Mouse (Mus musculus): Measurements from ENCODE around the gene Hist1h3a. TPM values are rescaled to one million over a fixed set of nuclear protein-coding genes. Genes with fewer than 3 reads are reported as not detected.

Gene Hist1h3a
- total RNA-seq, 4 experiments from 2014 or later, result 1.8 to 10.0 (median 6.6) TPM

- DNase-seq (ENCODE audit: low spot score), result no peak
Measured at GRCm38 (mm10) chr13:23759251-23759771, 2.9 kb downstream of the Hist1h3a start.

GRCm38 (mm10) chr13:23757921-23758320, 4.3 kb downstream of the Hist1h3a start:
- DNase-seq (ENCODE audit: low spot score), result no peak

- DNase-seq (ENCODE audit: low spot score), result no peak
Measured at GRCm38 (mm10) chr13:23757211-23757773, 4.9 kb downstream of the Hist1h3a start.

GRCm38 (mm10) chr13:23756790-23757189, 5.4 kb downstream of the Hist1h3a start, which contains the start of gene Hist1h4b:
Gene Hist1h4b (plus strand): TSS chr13:23757013.
- peak; percentile 88 for DNase-seq (ENCODE audit: low spot score)

GRCm38 (mm10) chr13:23755000-23755399, 7.2 kb downstream of the Hist1h3a start:
- DNase-seq (ENCODE audit: low spot score), result no peak

GRCm38 (mm10) chr13:23753314-23754078, 8.7 kb downstream of the Hist1h3a start:
- DNase-seq (ENCODE audit: low spot score), result no peak

GRCm38 (mm10) chr13:23752742-23753172, 9.4 kb downstream of the Hist1h3a start:
- no peak for DNase-seq (ENCODE audit: low spot score)

GRCm38 (mm10) chr13:23752067-23752741, 10.0 kb downstream of the Hist1h3a start, which contains the start of gene Hist1h3b:
Gene Hist1h3b (plus strand): TSS chr13:23752267.
- peak; percentile 78 for DNase-seq (ENCODE audit: low spot score)

- no peak for DNase-seq (ENCODE audit: low spot score)
Measured at GRCm38 (mm10) chr13:23751478-23751956, 10.7 kb downstream of the Hist1h3a start.

- DNase-seq (ENCODE audit: low spot score), result peak; percentile 73
Measured at GRCm38 (mm10) chr13:23750839-23751477, 11.2 kb downstream of the Hist1h3a start, which contains the start of gene Hist1h2ab. Gene Hist1h2ab (plus strand): TSS chr13:23751126.

- DNase-seq (ENCODE audit: low spot score), result no peak
Measured at GRCm38 (mm10) chr13:23749563-23750121, 12.5 kb downstream of the Hist1h3a start.

- no peak for DNase-seq (ENCODE audit: low spot score)
Measured at GRCm38 (mm10) chr13:23747892-23748288, 14.3 kb downstream of the Hist1h3a start.

- no peak for DNase-seq (ENCODE audit: low spot score)
Measured at GRCm38 (mm10) chr13:23747081-23747891, 14.9 kb downstream of the Hist1h3a start.

GRCm38 (mm10) chr13:23746201-23747080, 15.7 kb downstream of the Hist1h3a start, which contains the start of gene Hist1h2bb:
Gene Hist1h2bb (plus strand): TSS chr13:23746734.
- peak; percentile 94 for DNase-seq (ENCODE audit: low spot score)

GRCm38 (mm10) chr13:23745381-23746161, 16.6 kb downstream of the Hist1h3a start, which contains the start of gene Hist1h3c:
Gene Hist1h3c (minus strand): TSS chr13:23745602.
- peak; percentile 87 for DNase-seq (ENCODE audit: low spot score)

- DNase-seq (ENCODE audit: low spot score), result no peak
Measured at GRCm38 (mm10) chr13:23744421-23745380, 17.5 kb downstream of the Hist1h3a start.

- no peak for DNase-seq (ENCODE audit: low spot score)
Measured at GRCm38 (mm10) chr13:23743963-23744362, 18.2 kb downstream of the Hist1h3a start.
